Mouse (Mus musculus) midbrain, embryonic 15.5 days (tissue): Measurements from ENCODE around the gene Tex14. TPM values are rescaled to one million over a fixed set of nuclear protein-coding genes. Genes with fewer than 3 reads are reported as not detected.

Experiments
- ATAC-seq: fragments of 200-750 bp; cut with Nextera tagmentation; replicated peaks from 2 replicates; pipeline ENCODE4 v1.8.0; 2017; ENCODE audit warnings: moderate TSS enrichment
- H3K27ac ChIP-seq: fragments of 300-500 bp; sonication (generic); 2 replicates; pipeline ENCODE4 v1.5.1; 2015; ENCODE audit warnings: mild to moderate bottlenecking, inconsistent platforms
- H3K27me3 ChIP-seq: fragments of 300-500 bp; sonication (generic); replicated peaks from 2 replicates; pipeline ENCODE4 v1.6.1; 2015; ENCODE audit warnings: inconsistent platforms
- H3K36me3 ChIP-seq: fragments of 300-500 bp; sonication (generic); replicated peaks from 2 replicates; pipeline ENCODE4 v1.6.1; 2015; ENCODE audit warnings: inconsistent platforms
- H3K4me1 ChIP-seq: fragments of 300-500 bp; sonication (generic); 2 replicates; pipeline ENCODE4 v1.6.1; 2015; ENCODE audit warnings: inconsistent platforms
- H3K4me2 ChIP-seq: fragments of 300-500 bp; sonication (generic); 2 replicates; pipeline ENCODE4 v1.6.1; 2015; ENCODE audit warnings: inconsistent platforms, mild to moderate bottlenecking, moderate library complexity
- H3K4me3 ChIP-seq: fragments of 300-500 bp; sonication (generic); 2 replicates; pipeline ENCODE4 v1.5.1; 2015; ENCODE audit warnings: mild to moderate bottlenecking, inconsistent platforms
- H3K9ac ChIP-seq: fragments of 300-500 bp; sonication (generic); 2 replicates; pipeline ENCODE4 v1.6.1; 2015; ENCODE audit warnings: mild to moderate bottlenecking, inconsistent platforms
- H3K9me3 ChIP-seq: fragments of 300-500 bp; sonication (generic); 2 replicates; pipeline ENCODE4 v1.6.1; 2016; ENCODE audit warnings: inconsistent platforms
- WGBS: fragments of 180-500 bp; shearing (Covaris S2); methylation state at CpG from one replicate; pipeline ENCODE4 v1.1.7; 2015; ENCODE audit warnings: mixed read lengths; 5-methylcytosine and 5-hydroxymethylcytosine counted together
- polyA plus RNA-seq: library from polyadenylated mRNA; unstranded; fragments of >200 nt; fragmentation: Nextera tagmentation; extraction: Ambion mirVana; gene quantifications from 2 replicates; pipeline ENCODE4 v1.2.1, GENCODE M21; 2015

Gene Tex14
- polyA plus RNA-seq, 1 experiment from 2014 or later = 0.28 TPM

DNA sequence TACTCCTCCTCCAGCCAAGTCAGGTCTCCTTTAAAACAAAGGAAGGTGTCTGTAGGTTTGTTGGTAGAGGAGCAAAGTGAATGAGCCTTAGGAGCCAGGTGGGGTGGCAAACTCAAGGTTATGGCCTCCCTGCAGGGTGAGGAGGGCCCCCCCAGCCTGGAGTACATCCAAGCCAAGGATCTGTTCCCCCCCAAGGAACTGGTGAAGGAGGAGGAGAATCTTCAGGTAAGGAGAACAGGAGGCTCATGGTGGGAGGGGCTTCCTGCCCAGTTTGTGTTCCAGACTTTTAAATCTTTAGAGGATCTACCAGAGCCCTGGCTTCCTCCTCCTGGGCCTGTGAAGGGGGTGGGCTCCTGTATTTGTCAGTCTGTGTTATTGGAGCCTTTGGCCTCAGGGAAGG, 192.2 kb downstream of the Tex14 start:
- peak overlapping the region; percentile 79; the same call in 1 of the 2 replicates for H3K27ac ChIP-seq

DNA sequence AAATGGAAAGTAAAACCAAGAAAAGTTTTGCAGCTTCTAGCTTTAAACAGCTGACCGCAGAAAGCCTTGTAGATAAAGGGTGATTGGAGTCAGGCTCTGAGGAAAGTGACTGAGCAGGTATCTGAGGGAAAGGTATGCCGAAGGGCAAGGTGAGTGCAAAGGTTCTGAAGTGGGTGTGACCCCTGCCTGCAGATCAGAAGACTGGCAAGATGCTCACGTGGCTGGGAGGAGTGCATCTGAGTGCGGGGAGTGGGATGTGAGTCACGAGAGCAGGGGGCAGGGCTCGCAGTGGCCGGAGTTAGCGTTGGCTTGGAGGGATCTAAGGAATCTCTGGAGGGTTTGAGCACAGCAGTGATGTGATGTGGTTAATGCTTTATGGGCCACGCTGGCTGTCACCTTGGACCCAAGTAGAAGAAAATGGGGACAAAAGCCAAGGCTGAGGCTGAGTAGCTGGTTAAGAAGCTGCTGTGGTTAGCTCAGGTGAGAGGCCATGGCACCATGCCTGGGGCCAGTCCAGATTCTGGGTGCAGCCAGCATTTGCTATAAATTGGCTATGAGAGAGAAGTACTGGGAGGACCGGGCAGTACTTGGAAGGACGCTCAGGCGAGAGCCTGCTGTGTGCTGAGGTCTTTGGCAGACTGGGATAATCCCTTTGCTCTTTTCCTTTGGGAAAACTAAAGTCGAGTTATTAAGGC, 194.7 kb downstream of the Tex14 start:
- Histone ChIP-seq H3K9ac (no peak overlapping the region), H3K9me3 (no peaks in the 10 kb centered on the region), H3K27me3 (no peaks in the 10 kb centered on the region), H3K4me2 (no peak overlapping the region), H3K4me3 (no peak overlapping the region), H3K27ac (no peak overlapping the region), H3K36me3 (peaks cover 69% of the 10 kb centered on the region), H3K4me1 (peaks cover 23% of the 10 kb centered on the region)
- ATAC-seq = no peak
- 87% methylated on average over 13 of the region's 13 CpGs for WGBS

More for the DNA sequence above, 192.2 kb downstream of the Tex14 start:
- Histone ChIP-seq H3K4me2 (peak overlapping the region; percentile 70), H3K9me3 (no peaks in the 10 kb centered on the region), H3K4me3 (peak overlapping the region; percentile 72), H3K9ac (peak overlapping the region; percentile 92; the same call in 1 of the 2 replicates), H3K27me3 (no peaks in the 10 kb centered on the region), H3K4me1 (peaks cover 45% of the 10 kb centered on the region), H3K36me3 (peaks cover 44% of the 10 kb centered on the region)
- ATAC-seq = no peak

DNA sequence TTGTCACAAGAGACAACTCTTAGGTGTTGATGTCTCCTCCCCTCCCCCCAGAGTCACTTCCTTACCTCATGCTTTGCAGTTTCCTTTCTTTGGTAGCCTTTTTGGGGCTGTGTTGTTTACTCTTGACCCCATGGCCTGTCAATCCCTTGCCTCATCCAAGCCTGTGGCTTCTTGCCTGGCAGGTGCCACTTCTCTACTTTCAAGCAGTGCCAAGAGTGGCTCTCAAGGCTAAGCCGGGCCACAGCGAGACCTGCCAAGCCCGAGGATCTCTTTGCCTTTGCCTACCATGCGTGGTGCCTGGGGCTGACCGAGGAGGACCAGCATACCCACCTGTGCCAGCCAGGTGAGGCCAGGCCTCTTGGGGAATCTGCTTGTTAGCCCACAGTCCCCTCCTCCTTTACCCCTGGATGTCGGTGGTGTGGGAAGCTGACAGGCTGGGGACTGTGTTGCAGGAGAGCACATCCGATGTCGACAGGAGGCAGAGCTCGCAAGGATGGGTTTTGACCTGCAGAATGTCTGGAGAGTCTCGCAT, 195.5 kb downstream of the Tex14 start:
- no peak overlapping the region for H3K27ac ChIP-seq
- no peak overlapping the region for H3K4me2 ChIP-seq
- ATAC-seq = no peak
- no peak overlapping the region for H3K9ac ChIP-seq
- no peaks in the 10 kb centered on the region for H3K9me3 ChIP-seq
- peaks cover 77% of the 10 kb centered on the region for H3K36me3 ChIP-seq
- H3K4me3 ChIP-seq = no peak overlapping the region
- H3K4me1 ChIP-seq = peaks cover 16% of the 10 kb centered on the region
- H3K27me3 ChIP-seq = no peaks in the 10 kb centered on the region
- WGBS = 96% methylated on average over 10 of the region's 10 CpGs

DNA sequence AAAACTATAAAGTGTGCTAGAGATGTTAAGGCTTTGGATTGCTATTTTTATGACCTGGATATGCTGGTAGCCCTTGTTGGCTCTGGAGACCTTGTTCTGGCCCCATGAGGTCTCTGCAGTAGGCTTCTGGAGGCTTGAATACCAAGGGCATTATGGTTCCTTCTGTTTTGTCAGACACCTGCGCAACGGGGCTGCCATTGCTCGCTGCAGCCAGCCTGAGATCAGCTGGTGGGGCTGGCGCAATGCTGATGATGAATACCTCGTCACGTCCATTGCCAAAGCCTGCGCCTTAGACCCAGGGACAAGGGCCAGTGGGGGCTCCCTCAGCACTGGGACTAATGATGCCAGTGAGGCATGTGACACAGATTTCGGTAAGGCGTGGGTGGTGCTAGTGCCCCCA, 197.4 kb downstream of the Tex14 start:
- 95% methylated on average over 9 of the region's 9 CpGs for WGBS
- H3K4me2 ChIP-seq = no peak overlapping the region

DNA sequence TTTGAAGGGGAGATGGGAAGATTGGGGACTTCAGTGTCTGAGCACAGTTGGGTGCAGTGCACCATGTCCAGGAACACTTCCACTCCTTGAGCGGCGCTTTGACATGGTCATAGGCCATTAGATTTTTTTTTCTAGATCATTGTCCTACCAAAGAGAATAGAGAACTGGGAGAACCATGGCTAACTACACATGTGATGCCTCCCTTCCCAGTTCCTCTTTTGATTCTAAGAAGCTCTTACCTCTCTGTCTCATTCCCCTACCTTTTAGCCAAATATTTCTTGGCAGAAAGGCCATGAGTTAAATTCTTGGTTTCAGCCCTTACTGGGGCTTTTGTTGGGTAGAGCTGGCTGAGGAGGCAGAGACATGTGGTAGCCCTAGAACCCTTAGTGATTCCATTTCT, 198.7 kb downstream of the Tex14 start:
- ATAC-seq = no peak
- Histone ChIP-seq H3K4me1 (no peaks in the 10 kb centered on the region), H3K27me3 (no peaks in the 10 kb centered on the region), H3K27ac (no peak overlapping the region), H3K4me3 (no peak overlapping the region), H3K9me3 (no peaks in the 10 kb centered on the region), H3K36me3 (peaks cover 93% of the 10 kb centered on the region), H3K9ac (no peak overlapping the region), H3K4me2 (no peak overlapping the region)
- 99% methylated on average over 2 of the region's 2 CpGs for WGBS

More for the DNA sequence above, 197.4 kb downstream of the Tex14 start:
- H3K9me3 ChIP-seq = no peaks in the 10 kb centered on the region
- no peak overlapping the region for H3K27ac ChIP-seq
- H3K27me3 ChIP-seq = no peaks in the 10 kb centered on the region
- no peak overlapping the region for H3K9ac ChIP-seq
- peaks cover 93% of the 10 kb centered on the region for H3K36me3 ChIP-seq
- no peak for ATAC-seq
- H3K4me3 ChIP-seq = no peak overlapping the region
- peaks cover 6% of the 10 kb centered on the region for H3K4me1 ChIP-seq

Other genes starting within 250 kb of the Tex14 start
- gene Ppm1e, start 46.0 kb upstream of the Tex14 start, polyA plus RNA-seq = 27.5 and 27.7 TPM in 2 replicates
- gene Rad51c, start 111 bp upstream of the Tex14 start, polyA plus RNA-seq = 4.0 and 4.5 TPM in 2 replicates
- gene Gm11492, start 161.6 kb downstream of the Tex14 start, polyA plus RNA-seq = not detected in 2 replicates
- gene Sept4, start 163.8 kb downstream of the Tex14 start, polyA plus RNA-seq = 28.2 and 28.4 TPM in 2 replicates
- gene Mtmr4, start 187.1 kb downstream of the Tex14 start, polyA plus RNA-seq = 57.2 and 59.8 TPM in 2 replicates
- gene Hsf5, start 212.1 kb downstream of the Tex14 start, polyA plus RNA-seq = 0.37 and 0.61 TPM in 2 replicates